Mouse (Mus musculus) hindbrain, postnatal 0 days (tissue): Measurements from ENCODE around the gene Nt5c. TPM values are rescaled to one million over a fixed set of nuclear protein-coding genes. Genes with fewer than 3 reads are reported as not detected.

Experiments used
- ATAC-seq: fragments of 200-750 bp; cut with Nextera tagmentation; 2 replicates; pipeline ENCODE4 v1.8.0; 2017; ENCODE audit warnings: mild to moderate bottlenecking, moderate TSS enrichment, moderate library complexity
- DNase-seq: peaks from one replicate; pipeline ENCODE4 v3.0.0-alpha.2; 2015; ENCODE audit warnings: low spot score
- H3K27ac ChIP-seq: fragments of 300-500 bp; sonication (generic); 2 replicates; pipeline ENCODE4 v1.5.1; 2014; ENCODE audit warnings: mild to moderate bottlenecking
- H3K27me3 ChIP-seq: fragments of 300-500 bp; sonication (generic); 2 replicates; pipeline ENCODE4 v1.6.1; 2014; ENCODE audit warnings: low read length, mixed read lengths; ENCODE audit not compliant: insufficient read depth
- H3K36me3 ChIP-seq: fragments of 300-500 bp; sonication (generic); 2 replicates; pipeline ENCODE4 v1.6.1; 2014; ENCODE audit warnings: low read length, mixed read lengths; ENCODE audit not compliant: insufficient read depth
- H3K4me1 ChIP-seq: fragments of 300-500 bp; sonication (generic); 2 replicates; pipeline ENCODE4 v1.6.1; 2014; ENCODE audit warnings: antibody characterized with exemption, low read length, mixed read lengths; ENCODE audit not compliant: insufficient read depth
- H3K4me2 ChIP-seq: fragments of 300-500 bp; sonication (generic); 2 replicates; pipeline ENCODE4 v1.6.1; 2014; ENCODE audit warnings: low read depth, mild to moderate bottlenecking, low read length, moderate library complexity, mixed read lengths
- H3K4me3 ChIP-seq: fragments of 300-500 bp; sonication (generic); 2 replicates; pipeline ENCODE4 v1.5.1; 2014; ENCODE audit warnings: low read length
- H3K9ac ChIP-seq: fragments of 300-500 bp; sonication (generic); replicated peaks from 2 replicates; pipeline ENCODE4 v1.6.1; 2014; ENCODE audit warnings: mild to moderate bottlenecking, low read length, moderate library complexity, mixed read lengths
- H3K9me3 ChIP-seq: fragments of 300-500 bp; sonication (generic); 2 replicates; pipeline ENCODE4 v1.6.1; 2016; ENCODE audit warnings: low read length, mixed read lengths
- CTCF ChIP-seq: IDR thresholded peaks from 2 replicates; pipeline ENCODE4 v1.5.1; 2016; ENCODE audit warnings: antibody characterized with exemption, control low read depth, low read depth
- WGBS: fragments of 180-500 bp; shearing (Covaris S2); extraction: QIAGEN DNeasy Blood & Tissue Kit; methylation state at CpG from one replicate; pipeline ENCODE4 v1.1.7; 2014; 5-methylcytosine and 5-hydroxymethylcytosine counted together
- microRNA-seq, 2 experiments: library from miRNA; unstranded; fragments of <30 nt; microRNA quantifications; one replicate each; pipeline ENCODE4; 2016
- polyA plus RNA-seq: library from polyadenylated mRNA; unstranded; fragments of >200 nt; fragmentation: Nextera tagmentation; extraction: Ambion mirVana; gene quantifications from 2 replicates; pipeline ENCODE4 v1.2.1, GENCODE M21; 2015
- total RNA-seq: library from RNA; depleted of rRNA; stranded (reverse); fragments of >200 nt; gene quantifications from 2 replicates; pipeline ENCODE4 v1.2.3, GENCODE M21; 2014; rRNA removed

The Nt5c gene
- total and polyA plus RNA-seq, 2 experiments from 2014 or later, result 54.3 to 130 TPM

DNA sequence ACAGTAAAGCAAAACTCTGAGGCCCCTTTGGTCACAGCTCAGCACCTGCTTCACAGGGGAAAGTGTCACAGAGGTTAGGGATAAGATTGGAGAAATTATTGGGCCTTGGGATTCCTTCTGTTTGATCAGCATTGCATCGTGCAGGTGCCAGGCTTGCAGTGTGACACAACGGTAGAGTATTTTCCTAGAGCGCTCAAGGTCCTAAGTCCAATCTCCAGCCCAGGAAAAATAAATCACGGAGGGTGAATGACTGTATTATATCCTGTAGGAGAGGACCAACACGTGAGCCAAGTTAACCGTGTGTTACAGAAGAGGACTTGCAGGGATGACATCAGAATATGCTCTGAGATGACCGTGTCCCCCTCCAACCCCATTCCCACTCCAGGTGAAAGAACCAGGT lies 41.5 kb downstream of the Nt5c start:
- DNase-seq (no peak), ATAC-seq (no peak)
- H3K9me3 ChIP-seq, result no peaks in the 10 kb centered on the region
- H3K36me3 ChIP-seq, result no peaks in the 10 kb centered on the region
- no peak overlapping the region for H3K27ac ChIP-seq
- H3K4me3 ChIP-seq, result no peak overlapping the region
- WGBS, result 90% methylated on average over 7 of the region's 7 CpGs
- no peak for TF ChIP-seq CTCF
- H3K9ac ChIP-seq, result no peak overlapping the region
- no peaks in the 10 kb centered on the region for H3K4me1 ChIP-seq
- no peaks in the 10 kb centered on the region for H3K27me3 ChIP-seq
- no peak overlapping the region for H3K4me2 ChIP-seq

GRCm38 (mm10) chr11:115448998-115449397 lies 42.7 kb downstream of the Nt5c start:
- TF ChIP-seq CTCF, result no peak
- H3K9ac ChIP-seq, result no peak overlapping the region
- ATAC-seq, result no peak
- no peak overlapping the region for H3K4me3 ChIP-seq
- H3K4me1 ChIP-seq, result no peaks in the 10 kb centered on the region
- no peak overlapping the region for H3K27ac ChIP-seq
- WGBS, result 59% methylated on average over 7 of the region's 7 CpGs
- no peaks in the 10 kb centered on the region for H3K9me3 ChIP-seq
- H3K4me2 ChIP-seq, result no peak overlapping the region
- DNase-seq, result no peak
- no peaks in the 10 kb centered on the region for H3K27me3 ChIP-seq
- H3K36me3 ChIP-seq, result no peaks in the 10 kb centered on the region

DNA sequence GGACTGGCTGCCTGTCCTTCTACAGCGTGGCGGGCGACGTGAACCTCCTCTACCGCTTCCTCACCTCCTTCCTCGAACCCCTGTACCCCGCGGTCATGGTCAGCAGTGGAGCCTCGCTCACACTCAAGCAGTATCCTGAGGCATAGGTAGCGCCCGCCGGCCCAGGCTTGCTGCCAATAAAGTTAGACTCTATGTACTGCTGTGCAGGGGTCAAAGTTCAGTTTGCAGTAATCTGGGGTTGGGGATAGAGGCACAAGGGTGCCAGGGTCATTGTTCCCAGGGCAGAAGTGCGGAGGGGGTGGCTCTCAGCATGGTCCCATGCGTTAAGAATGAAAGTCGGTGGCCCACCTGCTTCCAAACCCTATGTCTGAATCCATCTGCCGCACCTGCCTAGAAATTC lies 43.6 kb downstream of the Nt5c start:
- ATAC-seq (no peak), DNase-seq (no peak)
- H3K9me3 ChIP-seq, result no peaks in the 10 kb centered on the region
- TF ChIP-seq CTCF, result no peak
- no peak overlapping the region for H3K9ac ChIP-seq
- no peaks in the 10 kb centered on the region for H3K4me1 ChIP-seq
- no peak overlapping the region for H3K4me2 ChIP-seq
- H3K36me3 ChIP-seq, result no peaks in the 10 kb centered on the region
- WGBS, result 84% methylated on average over 16 of the region's 16 CpGs
- no peaks in the 10 kb centered on the region for H3K27me3 ChIP-seq
- H3K27ac ChIP-seq, result no peak overlapping the region
- no peak overlapping the region for H3K4me3 ChIP-seq

GRCm38 (mm10) chr11:115447321-115447885 lies 44.3 kb downstream of the Nt5c start:
- no peaks in the 10 kb centered on the region for H3K9me3 ChIP-seq
- H3K36me3 ChIP-seq, result no peaks in the 10 kb centered on the region
- WGBS, result 82% methylated on average over 11 of the region's 11 CpGs
- H3K4me2 ChIP-seq, result no peak overlapping the region
- no peak overlapping the region for H3K4me3 ChIP-seq
- no peak overlapping the region for H3K9ac ChIP-seq
- no peaks in the 10 kb centered on the region for H3K4me1 ChIP-seq
- no peak for DNase-seq
- ATAC-seq, result no peak
- H3K27ac ChIP-seq, result no peak overlapping the region
- TF ChIP-seq CTCF, result no peak
- H3K27me3 ChIP-seq, result no peaks in the 10 kb centered on the region

DNA sequence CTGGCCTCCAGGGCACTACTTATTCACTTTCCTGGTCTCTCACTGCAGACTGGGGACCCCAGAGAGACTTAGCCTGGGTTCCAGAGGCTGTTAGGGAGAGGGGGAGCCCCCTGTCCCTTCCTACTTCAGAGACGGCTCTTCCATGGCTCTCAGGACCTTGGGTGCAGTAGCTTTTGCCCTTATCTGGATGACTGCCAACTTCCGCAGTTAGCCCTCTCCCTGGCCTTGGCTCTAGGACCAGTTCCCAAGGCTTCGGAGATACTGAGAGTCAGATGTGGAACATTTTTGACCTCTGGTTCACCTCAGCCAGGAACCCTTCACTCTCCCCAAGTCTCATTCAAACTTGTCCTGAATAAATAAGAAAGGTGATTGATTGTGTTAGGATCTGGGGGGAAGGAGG lies 44.8 kb downstream of the Nt5c start:
- Histone ChIP-seq H3K27me3 (no peaks in the 10 kb centered on the region), H3K36me3 (no peaks in the 10 kb centered on the region), H3K4me2 (no peak overlapping the region), H3K9ac (no peak overlapping the region), H3K4me3 (no peak overlapping the region), H3K9me3 (no peaks in the 10 kb centered on the region), H3K27ac (no peak overlapping the region), H3K4me1 (no peaks in the 10 kb centered on the region)
- no peak for DNase-seq
- no peak for ATAC-seq
- no peak for TF ChIP-seq CTCF
- 68% methylated on average over 3 of the region's 3 CpGs for WGBS

GRCm38 (mm10) chr11:115441417-115441816 lies 50.2 kb downstream of the Nt5c start:
- H3K27me3 ChIP-seq, result no peaks in the 10 kb centered on the region
- H3K36me3 ChIP-seq, result no peaks in the 10 kb centered on the region
- H3K27ac ChIP-seq, result no peak overlapping the region
- no peak overlapping the region for H3K9ac ChIP-seq
- WGBS, result 43% methylated on average over 15 of the region's 15 CpGs
- no peak overlapping the region for H3K4me3 ChIP-seq
- TF ChIP-seq CTCF, result no peak
- no peaks in the 10 kb centered on the region for H3K9me3 ChIP-seq
- no peak; the same call in 1 of the 2 replicates for ATAC-seq
- no peak overlapping the region for H3K4me2 ChIP-seq
- 0 out of 2 replicates have a peak, but pooled peaks cover under 1% of the 10 kb centered on the region for H3K4me1 ChIP-seq
- DNase-seq, result peak; percentile 13

Small RNA genes lying within 50 kb of the gene (microRNA-seq; reads per million reads assigned to microRNA genes)
- 0 to 0.18 reads per million in 2 experiments for gene Mir3968

Other genes with a start within 250 kb of the Nt5c start
- gene Grin2c, start 224.6 kb downstream of the Nt5c start, total RNA-seq, result 6.9 and 7.1 TPM in 2 replicates
- 1.0 and 1.1 TPM in 2 replicates for gene Grin2c, start 224.6 kb downstream of the Nt5c start, polyA plus RNA-seq
- 20.0 and 22.6 TPM in 2 replicates for gene Fdxr, start 214.8 kb downstream of the Nt5c start, total RNA-seq
- 15.0 and 16.4 TPM in 2 replicates for gene Fdxr, start 214.8 kb downstream of the Nt5c start, polyA plus RNA-seq
- 8.3 and 10.8 TPM in 2 replicates for gene Fads6, start 194.2 kb downstream of the Nt5c start, total RNA-seq
- gene Fads6, start 194.2 kb downstream of the Nt5c start, polyA plus RNA-seq, result 1.8 and 1.9 TPM in 2 replicates
- gene Otop2, start 184.7 kb downstream of the Nt5c start, total RNA-seq, result 0.36 and 0.99 TPM in 2 replicates
- 0.20 and 0.34 TPM in 2 replicates for gene Otop2, start 184.7 kb downstream of the Nt5c start, polyA plus RNA-seq
- gene Ush1g, start 169.8 kb downstream of the Nt5c start, total RNA-seq, result 0.37 and 0.47 TPM in 2 replicates
- 0.10 and 0.13 TPM in 2 replicates for gene Ush1g, start 169.8 kb downstream of the Nt5c start, polyA plus RNA-seq
- 2.2 and 3.6 TPM in 2 replicates for gene Otop3, start 157.1 kb downstream of the Nt5c start, total RNA-seq
- 2.7 and 2.8 TPM in 2 replicates for gene Otop3, start 157.1 kb downstream of the Nt5c start, polyA plus RNA-seq
- gene Hid1, start 124.1 kb downstream of the Nt5c start, total RNA-seq, result 78.9 and 87.5 TPM in 2 replicates
- gene Hid1, start 124.1 kb downstream of the Nt5c start, polyA plus RNA-seq, result 55.3 and 58.1 TPM in 2 replicates
- gene Cdr2l, start 109.9 kb downstream of the Nt5c start, total RNA-seq, result 70.8 and 72.3 TPM in 2 replicates
- gene Cdr2l, start 109.9 kb downstream of the Nt5c start, polyA plus RNA-seq, result 17.7 and 18.8 TPM in 2 replicates
- gene Mrpl58, start 88.1 kb downstream of the Nt5c start, total RNA-seq, result 138 and 204 TPM in 2 replicates
- gene Mrpl58, start 88.1 kb downstream of the Nt5c start, polyA plus RNA-seq, result 205 and 210 TPM in 2 replicates
- 203 and 240 TPM in 2 replicates for gene Atp5h, start 71.9 kb downstream of the Nt5c start, total RNA-seq
- 1,097 and 1,122 TPM in 2 replicates for gene Atp5h, start 71.9 kb downstream of the Nt5c start, polyA plus RNA-seq
- 19.0 and 21.0 TPM in 2 replicates for gene Kctd2, start 71.7 kb downstream of the Nt5c start, total RNA-seq
- gene Kctd2, start 71.7 kb downstream of the Nt5c start, polyA plus RNA-seq, result 22.1 and 24.5 TPM in 2 replicates
- gene Trim80, start 51.3 kb downstream of the Nt5c start, total RNA-seq, result not detected in 2 replicates
- 0.11 TPM in 1 of 2 replicates, not detected in the other for gene Trim80, start 51.3 kb downstream of the Nt5c start, polyA plus RNA-seq
- 0.10 TPM in 1 of 2 replicates, not detected in the other for gene Slc16a5, start 29.4 kb downstream of the Nt5c start, total RNA-seq
- gene Slc16a5, start 29.4 kb downstream of the Nt5c start, polyA plus RNA-seq, result 0.30 and 0.66 TPM in 2 replicates
- 9.9 and 11.8 TPM in 2 replicates for gene Armc7, start 16.2 kb downstream of the Nt5c start, total RNA-seq
- 10.7 and 11.0 TPM in 2 replicates for gene Armc7, start 16.2 kb downstream of the Nt5c start, polyA plus RNA-seq
- gene Jpt1, start 22.5 kb upstream of the Nt5c start, total RNA-seq, result 640 and 655 TPM in 2 replicates
- 966 and 1,016 TPM in 2 replicates for gene Jpt1, start 22.5 kb upstream of the Nt5c start, polyA plus RNA-seq
- gene Sumo2, start 44.4 kb upstream of the Nt5c start, total RNA-seq, result 474 and 477 TPM in 2 replicates
- gene Sumo2, start 44.4 kb upstream of the Nt5c start, polyA plus RNA-seq, result 981 and 1,003 TPM in 2 replicates
- 50.2 and 61.9 TPM in 2 replicates for gene Nup85, start 72.6 kb upstream of the Nt5c start, total RNA-seq
- 80.7 and 81.8 TPM in 2 replicates for gene Nup85, start 72.6 kb upstream of the Nt5c start, polyA plus RNA-seq
- gene Mrps7, start 112.1 kb upstream of the Nt5c start, total RNA-seq, result 33.6 and 45.9 TPM in 2 replicates
- gene Mrps7, start 112.1 kb upstream of the Nt5c start, polyA plus RNA-seq, result 78.8 and 86.7 TPM in 2 replicates
- 35.3 and 38.2 TPM in 2 replicates for gene Gga3, start 112.2 kb upstream of the Nt5c start, total RNA-seq
- gene Gga3, start 112.2 kb upstream of the Nt5c start, polyA plus RNA-seq, result 16.1 and 16.9 TPM in 2 replicates
- 13.2 and 16.7 TPM in 2 replicates for gene Mif4gd, start 121.1 kb upstream of the Nt5c start, total RNA-seq
- gene Mif4gd, start 121.1 kb upstream of the Nt5c start, polyA plus RNA-seq, result 19.2 and 22.7 TPM in 2 replicates
- 29.0 and 29.5 TPM in 2 replicates for gene Slc25a19, start 136.4 kb upstream of the Nt5c start, total RNA-seq
- 41.2 and 41.8 TPM in 2 replicates for gene Slc25a19, start 136.4 kb upstream of the Nt5c start, polyA plus RNA-seq
- gene Grb2, start 216.7 kb upstream of the Nt5c start, total RNA-seq, result 68.0 and 76.6 TPM in 2 replicates
- gene Grb2, start 216.7 kb upstream of the Nt5c start, polyA plus RNA-seq, result 139 and 159 TPM in 2 replicates